28 mouse cellular contexts compared by ENCODE assay signal in genomic region chr19:23299987-23300386, GRCm38 (mm10). TPM values are rescaled to one million over a fixed set of nuclear protein-coding genes. Genes with fewer than 3 reads are reported as not detected.
DNase-seq lines count a peak whose midpoint lies in the region; TF ChIP-seq lines count a peak whose summit lies in the region.
"Had no signal": no experiment of that assay in that cellular context is flagged by ENCODE, and none has a peak within 500 bp of the region (broad histone marks: within the 10 kb centered on the region; RNA-seq: fewer than 3 reads in every experiment).

No protein-coding gene starts in this region.

- DNase-seq in frontal cortex, postnatal 36 days (ENCODE audit: low spot score in 2 of 2), result peak; percentile 28 to 46
- DNase-seq in frontal cortex, postnatal 10 days (ENCODE audit: low spot score in 2 of 2), result no peak
- DNase-seq in left cerebral cortex, adult 18-20 months (ENCODE audit: low spot score in 2 of 2), result peak; percentile 15 to 16
- no peak for DNase-seq in left cerebral cortex, postnatal 4 days
- DNase-seq in left cerebral cortex, postnatal 36 days (ENCODE audit: low spot score in 2 of 2), result peak; percentile 41 to 42
- DNase-seq in adrenal gland, adult 2 months, result no peak
- no peak for DNase-seq in gastrocnemius, postnatal 4 days (ENCODE audit: low spot score in 2 of 2)
- DNase-seq: adrenal gland, postnatal 14 days; cerebellum, adult 18-20 months; cerebellum, postnatal 10 days; gastrocnemius, postnatal 25 days; heart, adult 18-20 months; heart, postnatal 4 days; kidney, adult 11 months; kidney, postnatal 14 days; liver, embryonic 13.5 days; lung, adult 2 months; lung, postnatal 10 days; retina, postnatal 1 day had no signal

- TF ChIP-seq CTCF in cortical plate, adult 2 months (IDR thresholded peaks at IDR 0.05; ENCODE audit: extremely low read depth, insufficient read depth, low read length), result no peak

- peak overlapping the region; percentile 21 for H3K27ac ChIP-seq in cortical plate, adult 2 months (ENCODE audit: insufficient read depth, low read length)
- H3K27ac ChIP-seq: hindbrain, embryonic 13.5 days; limb, embryonic 10.5 days; limb, embryonic 15.5 days; liver, embryonic 13.5 days; macrophage; midbrain, embryonic 15.5 days; neural tube, embryonic 15.5 days had no signal

- no peak for TF ChIP-seq POLR2A in cortical plate, adult 2 months (IDR thresholded peaks at IDR 0.05; ENCODE audit: extremely low read depth, insufficient read depth, low read length)

- intact Hi-C loops in left cerebral cortex, postnatal 4 days (cut with DNase I), result loop anchor here (5.0 to 10.0 kb wide), 2 partner anchors 225 to 662 kb away; no protein-coding TSS in a partner anchor
- intact Hi-C loops in left cerebral cortex, postnatal 36 days (cut with DNase I), result loop anchor here (5.0 kb wide), 2 partner anchors 222 to 662 kb away; no protein-coding TSS in a partner anchor

- no peak overlapping the region for H3K4me3 ChIP-seq in cortical plate, adult 2 months (ENCODE audit: insufficient read depth, low read length)
- H3K4me3 ChIP-seq: erythroblast, embryonic 14.5 days; heart, embryonic 12.5 days; hindbrain, embryonic 13.5 days; limb, embryonic 10.5 days; limb, embryonic 15.5 days; liver, embryonic 13.5 days; midbrain, embryonic 15.5 days; neural tube, embryonic 15.5 days had no signal

- peaks cover 3% of the 10 kb centered on the region; the same call in 1 of the 2 replicates for H3K4me1 ChIP-seq in cortical plate, adult 2 months (ENCODE audit: control insufficient read depth, insufficient read depth, low read length)
- H3K4me1 ChIP-seq: heart, embryonic 12.5 days; hindbrain, embryonic 13.5 days; limb, embryonic 10.5 days; limb, embryonic 15.5 days; liver, embryonic 13.5 days; midbrain, embryonic 15.5 days; neural tube, embryonic 15.5 days had no signal

RNA-seq across cellular contexts. Expression of gene Smc5, which starts 26.3 kb away (rescaled TPM):
- total RNA-seq in left cerebral cortex, adult 18-20 months (2021), result 10 to 100 TPM; 28.4 to 35.6 TPM
- 10 to 100 TPM; 69.3 to 69.7 TPM for total RNA-seq in left cerebral cortex, postnatal 4 days (2021)
- 37.2 and 40.6 TPM in 2 replicates for polyA plus RNA-seq in cortical plate, adult 2 months (2012; rRNA removed)
- total RNA-seq in left cerebral cortex, postnatal 36 days (2021), result 10 to 100 TPM; 23.0 to 45.1 TPM
- 10 to 100 TPM; 20.9 to 21.5 TPM for total RNA-seq in adrenal gland, adult 2 months (2021)
- 1.6 and 1.8 TPM in 2 replicates for polyA plus RNA-seq in adrenal gland, adult 2 months (2012; rRNA removed)
- 10 to 100 TPM; 34.8 to 44.4 TPM for total RNA-seq in gastrocnemius, postnatal 4 days (2021)

Comparison
In these comparisons a context has a peak if more than half of its experiments do, and no peak if none do; other contexts are left out.
1. DNase-seq: peak in frontal cortex, postnatal 36 days (2 of 2), left cerebral cortex, adult 18-20 months (2 of 2) and left cerebral cortex, postnatal 36 days (2 of 2); none in frontal cortex, postnatal 10 days (0 of 2), left cerebral cortex, postnatal 4 days (single experiment), adrenal gland, adult 2 months (single experiment) and gastrocnemius, postnatal 4 days (0 of 2).